Mouse (Mus musculus) kidney, adult 9 months (tissue): ENCODE results near the gene Dusp14.

Source experiments
- DNase-seq: peaks from one replicate; pipeline ENCODE4 v3.0.0; 2022

Gene Dusp14

GRCm38 (mm10) chr11:84011576-84011975, 57.5 kb downstream of the Dusp14 start:
- no peak for DNase-seq

GRCm38 (mm10) chr11:84011050-84011449, 58.0 kb downstream of the Dusp14 start:
- no peak for DNase-seq

GRCm38 (mm10) chr11:84010411-84010810, 58.6 kb downstream of the Dusp14 start:
- no peak for DNase-seq

GRCm38 (mm10) chr11:84009001-84009400, 60.1 kb downstream of the Dusp14 start:
- DNase-seq, result no peak

GRCm38 (mm10) chr11:84003986-84004385, 65.1 kb downstream of the Dusp14 start:
- DNase-seq, result no peak

- DNase-seq, result no peak
These were observed 67.8 kb downstream of the Dusp14 start for GRCm38 (mm10) chr11:84001257-84001656.

- no peak for DNase-seq
These were observed 69.6 kb downstream of the Dusp14 start for GRCm38 (mm10) chr11:83999411-83999915.

GRCm38 (mm10) chr11:83998993-83999392, 70.1 kb downstream of the Dusp14 start:
- DNase-seq, result no peak
